Mouse (Mus musculus) limb, embryonic 14.5 days (tissue): ENCODE results near the gene Abi3. TPM values are rescaled to one million over a fixed set of nuclear protein-coding genes. Genes with fewer than 3 reads are reported as not detected.

Source experiments
- ATAC-seq: fragments of 200-750 bp; cut with Nextera tagmentation; 2 replicates; pipeline ENCODE4 v1.8.0; 2017; ENCODE audit warnings: low read depth, moderate number of reproducible peaks, moderate TSS enrichment; ENCODE audit not compliant: low FRiP score
- DNase-seq: peaks from one replicate; pipeline ENCODE4 v3.0.0-alpha.2; 2015; ENCODE audit warnings: low spot score
- H3K27ac ChIP-seq: fragments of 300-500 bp; sonication (generic); replicated peaks from 2 replicates; pipeline ENCODE4 v1.5.1; 2014; ENCODE audit warnings: low read depth, mild to moderate bottlenecking, low read length, moderate library complexity, mixed read lengths
- H3K27me3 ChIP-seq: fragments of 300-500 bp; sonication (generic); 2 replicates; pipeline ENCODE4 v1.6.1; 2014; ENCODE audit warnings: low read length, mixed read lengths; ENCODE audit not compliant: control insufficient read depth, insufficient read depth
- H3K36me3 ChIP-seq: fragments of 300-500 bp; sonication (generic); 2 replicates; pipeline ENCODE4 v1.6.1; 2014; ENCODE audit warnings: mild to moderate bottlenecking, low read length, moderate library complexity, mixed read lengths; ENCODE audit not compliant: control insufficient read depth, insufficient read depth
- H3K4me1 ChIP-seq: fragments of 300-500 bp; sonication (generic); 2 replicates; pipeline ENCODE4 v1.6.1; 2014; ENCODE audit warnings: antibody characterized with exemption, low read length, mixed read lengths; ENCODE audit not compliant: control insufficient read depth, insufficient read depth
- H3K4me2 ChIP-seq: fragments of 300-500 bp; sonication (generic); replicated peaks from 2 replicates; pipeline ENCODE4 v1.6.1; 2014; ENCODE audit warnings: low read depth, mild to moderate bottlenecking, low read length, moderate library complexity; ENCODE audit not compliant: severe bottlenecking
- H3K4me3 ChIP-seq: fragments of 300-500 bp; sonication (generic); replicated peaks from 2 replicates; pipeline ENCODE4 v1.5.1; 2014; ENCODE audit warnings: low read length
- H3K9ac ChIP-seq: fragments of 300-500 bp; sonication (generic); 2 replicates; pipeline ENCODE4 v1.6.1; 2014; ENCODE audit warnings: mild to moderate bottlenecking, low read depth, low read length, moderate library complexity; ENCODE audit not compliant: severe bottlenecking
- H3K9me3 ChIP-seq: fragments of 300-500 bp; sonication (generic); 2 replicates; pipeline ENCODE4 v1.6.1; 2016; ENCODE audit warnings: low read length; ENCODE audit not compliant: control insufficient read depth
- POLR2A ChIP-seq: fragments of 200-500 bp; IDR thresholded peaks from 2 replicates; pipeline ENCODE4 v1.8.0; 2012; ENCODE audit warnings: inconsistent platforms, mild to moderate bottlenecking, moderate library complexity, borderline replicate concordance; ENCODE audit not compliant: insufficient read depth, insufficient read length; ENCODE audit errors: extremely low read depth
- WGBS: fragments of 180-500 bp; shearing (Covaris S2); extraction: QIAGEN DNeasy Blood & Tissue Kit; methylation state at CpG from one replicate; pipeline ENCODE4 v1.1.7; 2014; 5-methylcytosine and 5-hydroxymethylcytosine counted together
- polyA plus RNA-seq, 2 experiments: library from polyadenylated mRNA; depleted of rRNA in 1 of 2; stranded (reverse) in 1 of 2; unstranded in 1 of 2; fragments of >200 nt; fragmentation: Nextera tagmentation in 1 of 2; extraction: Ambion mirVana in 1 of 2; gene quantifications; 2 replicates each; pipeline versions ENCODE4 v1.2.1 to v1.2.3; 2012 to 2014

Abi3 gene
- polyA plus RNA-seq, 2 experiments = 5.5 to 7.8 TPM

GRCm38 (mm10) chr11:95834742-95835710 lies 7.2 kb downstream of the Abi3 start:
- Histone ChIP-seq H3K4me2 (no peak overlapping the region), H3K27ac (no peak overlapping the region), H3K27me3 (peaks cover 66% of the 10 kb centered on the region), H3K4me3 (no peak overlapping the region), H3K36me3 (no peaks in the 10 kb centered on the region), H3K4me1 (peaks cover 28% of the 10 kb centered on the region), H3K9me3 (no peaks in the 10 kb centered on the region), H3K9ac (no peak overlapping the region)
- TF ChIP-seq POLR2A = no peak
- WGBS = 21% methylated on average over 15 of the region's 15 CpGs
- no peak for DNase-seq
- no peak for ATAC-seq

- 5% methylated on average over 22 of the region's 22 CpGs for WGBS
- no peak overlapping the region for H3K4me2 ChIP-seq
These were observed 8.1 kb downstream of the Abi3 start for GRCm38 (mm10) chr11:95834143-95834667.

GRCm38 (mm10) chr11:95833631-95834142 lies 8.6 kb downstream of the Abi3 start:
- no peaks in the 10 kb centered on the region for H3K36me3 ChIP-seq
- 8% methylated on average over 18 of the region's 18 CpGs for WGBS
- no peaks in the 10 kb centered on the region for H3K9me3 ChIP-seq
- H3K4me1 ChIP-seq = peaks cover 28% of the 10 kb centered on the region
- no peak overlapping the region for H3K4me3 ChIP-seq
- DNase-seq (no peak), ATAC-seq (peak; percentile 25; the same call in 1 of the 2 replicates)
- H3K9ac ChIP-seq = no peak overlapping the region
- no peak overlapping the region for H3K27ac ChIP-seq
- peaks cover 79% of the 10 kb centered on the region for H3K27me3 ChIP-seq
- no peak for TF ChIP-seq POLR2A
- no peak overlapping the region for H3K4me2 ChIP-seq

More at GRCm38 (mm10) chr11:95834143-95834667, 8.1 kb downstream of the Abi3 start:
- H3K9ac ChIP-seq = no peak overlapping the region
- DNase-seq (no peak), ATAC-seq (peak; percentile 49; the same call in 1 of the 2 replicates)
- H3K27ac ChIP-seq = no peak overlapping the region
- no peak overlapping the region for H3K4me3 ChIP-seq
- peaks cover 74% of the 10 kb centered on the region for H3K27me3 ChIP-seq
- no peak for TF ChIP-seq POLR2A
- H3K36me3 ChIP-seq = no peaks in the 10 kb centered on the region
- H3K4me1 ChIP-seq = peaks cover 28% of the 10 kb centered on the region
- no peaks in the 10 kb centered on the region for H3K9me3 ChIP-seq

GRCm38 (mm10) chr11:95833006-95833570 lies 9.2 kb downstream of the Abi3 start:
- 22% methylated on average over 8 of the region's 8 CpGs for WGBS
- no peak overlapping the region for H3K9ac ChIP-seq
- H3K4me2 ChIP-seq = no peak overlapping the region

More at GRCm38 (mm10) chr11:95833006-95833570, 9.2 kb downstream of the Abi3 start:
- H3K4me1 ChIP-seq = peaks cover 28% of the 10 kb centered on the region
- H3K27ac ChIP-seq = no peak overlapping the region
- DNase-seq = no peak
- no peak for TF ChIP-seq POLR2A
- no peak overlapping the region for H3K4me3 ChIP-seq
- ATAC-seq = no peak
- peaks cover 85% of the 10 kb centered on the region for H3K27me3 ChIP-seq
- H3K36me3 ChIP-seq = no peaks in the 10 kb centered on the region
- H3K9me3 ChIP-seq = no peaks in the 10 kb centered on the region
